Mouse (Mus musculus): Measurements from ENCODE around the gene Aim2. TPM values are rescaled to one million over a fixed set of nuclear protein-coding genes. Genes with fewer than 3 reads are reported as not detected.

Gene Aim2
- polyA plus RNA-seq, 1 experiment = 5.9 TPM

DNA sequence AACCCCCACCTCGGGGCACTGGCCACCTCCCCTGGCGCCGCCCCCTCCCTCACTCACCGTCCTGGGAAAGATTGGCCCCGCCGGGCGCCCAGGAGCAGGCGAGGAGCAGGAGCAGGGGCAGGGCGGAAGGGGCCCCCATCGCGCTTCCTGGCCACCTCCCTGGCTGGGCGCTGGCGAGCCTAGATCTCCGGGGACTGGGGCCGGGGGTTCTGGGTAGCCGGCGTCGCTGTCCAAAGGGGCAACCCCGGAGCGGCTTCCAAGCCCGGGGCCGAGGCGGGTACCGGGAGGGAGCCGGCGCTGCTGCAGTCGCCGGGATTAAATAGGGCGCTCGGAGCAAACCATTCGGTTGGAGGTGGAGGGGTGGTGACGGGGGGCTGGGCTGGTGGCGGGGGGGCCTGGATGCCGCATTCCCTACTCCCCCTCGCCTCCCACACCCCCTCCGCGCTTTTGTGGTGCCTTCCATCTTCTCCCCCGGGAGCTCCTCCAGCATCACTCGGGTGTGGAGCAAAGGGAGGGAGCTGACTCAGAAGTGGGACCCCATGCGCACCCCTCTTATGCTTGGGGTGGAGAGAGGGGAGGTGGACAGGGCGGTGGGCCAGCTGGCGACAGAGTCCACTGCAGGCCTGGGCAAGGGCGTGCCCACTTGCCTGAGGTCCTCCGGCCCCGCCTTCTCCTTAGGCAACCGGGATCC, 16.8 kb downstream of the Aim2 start, which contains the start of gene Cadm3:
Gene Cadm3 (minus strand): TSS at position 340 of the 691 bp plus-strand sequence.
- H3K27me3 ChIP-seq (ENCODE audit: control insufficient read depth, insufficient read depth, insufficient read length) = peaks cover 11% of the 10 kb centered on the region
- no peak within 1 kb of the TSS for H3K4me3 ChIP-seq (ENCODE audit: insufficient read depth, poor library complexity, severe bottlenecking)
- H3ac ChIP-seq (ENCODE audit: control insufficient read depth, insufficient read length, low read depth) = no peak within 1 kb of the TSS
- no peaks in the 10 kb centered on the region for H3K36me3 ChIP-seq (ENCODE audit: control insufficient read depth, insufficient read depth)
- no peaks in the 10 kb centered on the region for H3K79me3 ChIP-seq (ENCODE audit: low read depth)
- no peaks in the 10 kb centered on the region for H3K79me2 ChIP-seq (ENCODE audit: control insufficient read depth, insufficient read depth)
- no peak for TF ChIP-seq USF1 (IDR thresholded peaks at IDR 0.05; ENCODE audit: low read depth)
- no peak for TF ChIP-seq MYOD1 (IDR thresholded peaks at IDR 0.05; ENCODE audit: control insufficient read depth, insufficient read length, low read depth)
- TF ChIP-seq CTCF (IDR thresholded peaks at IDR 0.05; ENCODE audit: control insufficient read depth, insufficient read depth, insufficient read length) = no peak
- TF ChIP-seq CEBPB (IDR thresholded peaks at IDR 0.05; ENCODE audit: low read depth) = no peak
- TF ChIP-seq MAX (IDR thresholded peaks at IDR 0.05) = no peak
- TF ChIP-seq FOSL1 (IDR thresholded peaks at IDR 0.05; ENCODE audit: insufficient read depth, low read length, poor library complexity, severe bottlenecking) = no peak
- no peak for TF ChIP-seq MYOG (IDR thresholded peaks at IDR 0.05; ENCODE audit: control insufficient read depth, extremely low read depth, insufficient read length)

DNA sequence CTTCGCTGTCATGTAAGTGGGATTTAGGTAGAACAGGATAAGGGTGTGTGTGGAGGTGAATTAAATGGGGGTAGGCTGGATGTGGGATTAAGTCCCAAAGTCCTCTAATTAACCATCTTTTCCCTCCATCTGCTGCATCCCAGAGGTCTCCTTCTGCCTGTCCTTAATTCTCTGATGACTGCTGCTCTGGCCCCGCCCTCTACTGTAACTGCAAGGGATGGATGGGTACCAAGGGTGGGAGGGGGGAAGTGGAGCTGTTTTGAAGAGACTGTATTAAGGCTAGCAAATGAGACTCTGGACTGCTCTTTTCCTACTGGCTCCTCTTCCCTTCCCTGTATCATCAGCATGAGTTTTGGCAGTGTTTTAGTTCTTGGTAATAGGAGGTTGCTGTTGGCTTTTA, 18.9 kb downstream of the Aim2 start:
- TF ChIP-seq USF1 (IDR thresholded peaks at IDR 0.05; ENCODE audit: low read depth) (no peak), FOSL1 (IDR thresholded peaks at IDR 0.05; ENCODE audit: insufficient read depth, low read length, poor library complexity, severe bottlenecking) (no peak), CEBPB (IDR thresholded peaks at IDR 0.05; ENCODE audit: low read depth) (no peak), MAX (IDR thresholded peaks at IDR 0.05) (no peak), MYOG (IDR thresholded peaks at IDR 0.05; ENCODE audit: control insufficient read depth, extremely low read depth, insufficient read length) (no peak), MYOD1 (IDR thresholded peaks at IDR 0.05; ENCODE audit: control insufficient read depth, insufficient read length, low read depth) (no peak), CTCF (IDR thresholded peaks at IDR 0.05; ENCODE audit: control insufficient read depth, insufficient read depth, insufficient read length) (no peak)
- no peak overlapping the region for H3ac ChIP-seq (ENCODE audit: control insufficient read depth, insufficient read length, low read depth)
- H3K79me3 ChIP-seq (ENCODE audit: low read depth) = no peaks in the 10 kb centered on the region
- H3K79me2 ChIP-seq (ENCODE audit: control insufficient read depth, insufficient read depth) = no peaks in the 10 kb centered on the region
- no peak overlapping the region for H3K4me3 ChIP-seq (ENCODE audit: insufficient read depth, poor library complexity, severe bottlenecking)
- peaks cover 11% of the 10 kb centered on the region for H3K27me3 ChIP-seq (ENCODE audit: control insufficient read depth, insufficient read depth, insufficient read length)
- H3K36me3 ChIP-seq (ENCODE audit: control insufficient read depth, insufficient read depth) = no peaks in the 10 kb centered on the region

DNA sequence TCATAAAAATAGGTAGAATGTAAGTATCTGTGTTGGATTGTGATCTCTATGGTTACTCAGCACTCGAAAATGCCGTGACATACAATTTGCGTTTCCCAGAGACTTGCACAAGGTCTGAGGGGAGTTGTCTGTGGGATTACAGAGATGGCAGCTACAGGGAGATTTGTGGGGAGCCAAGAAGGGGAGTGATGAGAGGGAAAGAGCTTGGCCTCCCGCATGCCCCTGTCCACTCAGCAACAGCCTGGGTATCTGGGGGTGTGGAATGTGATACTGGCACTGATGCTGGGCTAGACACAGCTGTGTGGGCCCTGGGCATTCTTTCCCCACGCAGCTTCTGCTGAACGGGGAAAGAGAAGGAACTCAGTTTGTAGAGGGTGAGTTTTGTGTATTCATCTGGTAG, 19.8 kb downstream of the Aim2 start:
- no peaks in the 10 kb centered on the region for H3K36me3 ChIP-seq (ENCODE audit: control insufficient read depth, insufficient read depth)
- H3K79me3 ChIP-seq (ENCODE audit: low read depth) = no peaks in the 10 kb centered on the region
- no peak overlapping the region for H3ac ChIP-seq (ENCODE audit: control insufficient read depth, insufficient read length, low read depth)
- H3K27me3 ChIP-seq (ENCODE audit: control insufficient read depth, insufficient read depth, insufficient read length) = peaks cover 11% of the 10 kb centered on the region
- no peak overlapping the region for H3K4me3 ChIP-seq (ENCODE audit: insufficient read depth, poor library complexity, severe bottlenecking)
- no peaks in the 10 kb centered on the region for H3K79me2 ChIP-seq (ENCODE audit: control insufficient read depth, insufficient read depth)
- TF ChIP-seq FOSL1 (IDR thresholded peaks at IDR 0.05; ENCODE audit: insufficient read depth, low read length, poor library complexity, severe bottlenecking) (no peak), MAX (IDR thresholded peaks at IDR 0.05) (no peak), CEBPB (IDR thresholded peaks at IDR 0.05; ENCODE audit: low read depth) (no peak), MYOG (IDR thresholded peaks at IDR 0.05; ENCODE audit: control insufficient read depth, extremely low read depth, insufficient read length) (no peak), USF1 (IDR thresholded peaks at IDR 0.05; ENCODE audit: low read depth) (no peak), CTCF (IDR thresholded peaks at IDR 0.05; ENCODE audit: control insufficient read depth, insufficient read depth, insufficient read length) (no peak), MYOD1 (IDR thresholded peaks at IDR 0.05; ENCODE audit: control insufficient read depth, insufficient read length, low read depth) (no peak)

DNA sequence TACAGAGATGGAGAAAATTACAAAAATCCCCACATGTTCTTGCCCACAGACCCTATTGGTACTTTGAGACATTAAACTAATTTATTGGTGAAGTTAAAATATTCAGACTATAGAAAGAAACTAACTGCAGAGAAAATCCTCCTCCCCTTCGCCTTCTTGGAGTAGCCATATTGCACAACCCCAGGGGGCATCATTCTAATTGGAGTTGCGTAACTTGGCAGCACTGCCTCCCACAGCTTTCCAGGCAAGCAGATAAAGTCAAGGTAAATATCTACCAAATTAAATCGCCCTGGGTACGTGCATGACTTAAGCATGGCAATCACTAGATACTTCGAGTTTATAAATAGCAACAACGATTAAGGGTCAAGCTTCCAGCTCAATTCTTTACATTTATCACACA, 20.9 kb downstream of the Aim2 start:
- Histone ChIP-seq H3K4me3 (ENCODE audit: insufficient read depth, poor library complexity, severe bottlenecking) (no peak overlapping the region), H3ac (ENCODE audit: control insufficient read depth, insufficient read length, low read depth) (no peak overlapping the region), H3K79me2 (ENCODE audit: control insufficient read depth, insufficient read depth) (no peaks in the 10 kb centered on the region), H3K27me3 (ENCODE audit: control insufficient read depth, insufficient read depth, insufficient read length) (peaks cover 11% of the 10 kb centered on the region), H3K79me3 (ENCODE audit: low read depth) (no peaks in the 10 kb centered on the region), H3K36me3 (ENCODE audit: control insufficient read depth, insufficient read depth) (no peaks in the 10 kb centered on the region)
- no peak for TF ChIP-seq CEBPB (IDR thresholded peaks at IDR 0.05; ENCODE audit: low read depth)
- TF ChIP-seq FOSL1 (IDR thresholded peaks at IDR 0.05; ENCODE audit: insufficient read depth, low read length, poor library complexity, severe bottlenecking) = no peak

DNA sequence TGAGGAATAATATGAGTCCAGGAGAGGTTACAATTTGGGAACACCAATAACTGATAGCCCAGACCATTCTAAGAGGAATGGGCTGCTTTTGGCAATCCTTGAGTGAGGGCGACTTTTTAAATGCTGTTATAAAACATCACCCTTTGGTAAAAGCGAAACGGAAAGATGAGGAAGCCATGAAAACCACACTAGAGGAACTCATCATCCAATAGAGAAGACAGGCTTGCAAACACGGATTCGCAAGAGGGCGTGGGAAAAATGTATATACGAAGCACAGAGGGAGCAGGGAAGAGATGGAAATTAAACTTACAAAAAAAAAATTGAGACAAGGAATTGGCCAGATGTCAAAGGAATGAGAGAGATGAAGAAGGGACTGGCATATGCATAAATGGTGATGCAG, 23.3 kb downstream of the Aim2 start:
- Histone ChIP-seq H3K79me3 (ENCODE audit: low read depth) (no peaks in the 10 kb centered on the region), H3K27me3 (ENCODE audit: control insufficient read depth, insufficient read depth, insufficient read length) (no peaks in the 10 kb centered on the region), H3K36me3 (ENCODE audit: control insufficient read depth, insufficient read depth) (no peaks in the 10 kb centered on the region), H3K79me2 (ENCODE audit: control insufficient read depth, insufficient read depth) (no peaks in the 10 kb centered on the region), H3ac (ENCODE audit: control insufficient read depth, insufficient read length, low read depth) (no peak overlapping the region), H3K4me3 (ENCODE audit: insufficient read depth, poor library complexity, severe bottlenecking) (no peak overlapping the region)
- no peak for TF ChIP-seq MYOG (IDR thresholded peaks at IDR 0.05; ENCODE audit: control insufficient read depth, extremely low read depth, insufficient read length)
- TF ChIP-seq MAX (IDR thresholded peaks at IDR 0.05) = no peak
- TF ChIP-seq FOSL1 (IDR thresholded peaks at IDR 0.05; ENCODE audit: insufficient read depth, low read length, poor library complexity, severe bottlenecking) = no peak

DNA sequence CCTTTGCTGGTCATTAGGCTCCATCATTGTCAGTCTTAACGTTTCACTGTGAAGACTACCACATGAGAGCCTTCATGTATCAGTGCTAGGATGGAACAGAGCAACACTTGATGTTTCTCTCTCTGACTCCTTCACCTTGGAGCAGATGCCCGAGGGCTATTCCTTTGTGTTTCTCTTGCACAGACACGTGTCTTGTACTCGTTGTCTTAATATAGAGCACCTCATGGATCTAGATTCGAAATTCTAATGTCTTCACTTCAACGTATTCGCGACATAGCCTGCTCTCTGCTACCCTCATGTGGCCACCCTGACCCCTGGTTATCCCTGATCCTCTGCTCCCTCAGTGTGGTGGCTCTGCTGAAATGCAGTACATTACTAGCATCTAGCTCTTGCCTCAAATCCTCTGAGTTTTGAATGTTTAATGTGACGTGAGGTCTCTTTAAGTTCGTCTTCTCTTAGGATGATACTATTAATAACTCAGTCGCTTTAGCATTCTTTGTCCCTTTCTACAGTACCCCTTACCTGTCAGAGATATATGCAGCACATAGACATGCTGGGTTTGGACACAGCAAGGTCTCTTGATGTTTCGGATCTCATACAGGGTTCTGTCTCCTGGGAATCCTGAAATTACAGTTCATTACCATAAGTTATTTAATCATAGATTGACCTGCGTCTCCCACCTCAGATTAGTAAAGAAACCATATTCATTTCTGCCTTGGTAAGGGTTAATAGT, 26.9 kb downstream of the Aim2 start:
- Histone ChIP-seq H3K79me2 (ENCODE audit: control insufficient read depth, insufficient read depth) (no peaks in the 10 kb centered on the region), H3ac (ENCODE audit: control insufficient read depth, insufficient read length, low read depth) (no peak overlapping the region), H3K36me3 (ENCODE audit: control insufficient read depth, insufficient read depth) (no peaks in the 10 kb centered on the region), H3K27me3 (ENCODE audit: control insufficient read depth, insufficient read depth, insufficient read length) (no peaks in the 10 kb centered on the region), H3K79me3 (ENCODE audit: low read depth) (no peaks in the 10 kb centered on the region), H3K4me3 (ENCODE audit: insufficient read depth, poor library complexity, severe bottlenecking) (no peak overlapping the region)
- no peak for TF ChIP-seq USF1 (IDR thresholded peaks at IDR 0.05; ENCODE audit: low read depth)
- peak; percentile 42 for TF ChIP-seq CTCF (IDR thresholded peaks at IDR 0.05; ENCODE audit: control insufficient read depth, insufficient read depth, insufficient read length)
- TF ChIP-seq MYOG (IDR thresholded peaks at IDR 0.05; ENCODE audit: control insufficient read depth, extremely low read depth, insufficient read length) = no peak
